Mouse (Mus musculus) heart, embryonic 12.5 days (tissue): Measurements from ENCODE around the gene Hs2st1. TPM values are rescaled to one million over a fixed set of nuclear protein-coding genes. Genes with fewer than 3 reads are reported as not detected.

Experiments
- ATAC-seq: fragments of 200-750 bp; cut with Nextera tagmentation; 2 replicates; pipeline ENCODE4 v1.8.0; 2017; ENCODE audit warnings: moderate TSS enrichment, moderate library complexity; ENCODE audit not compliant: insufficient number of reproducible peaks, low FRiP score
- H3K27ac ChIP-seq: fragments of 300-500 bp; sonication (generic); 2 replicates; pipeline ENCODE4 v1.5.1; 2016; ENCODE audit warnings: mild to moderate bottlenecking, moderate library complexity; ENCODE audit not compliant: poor library complexity, severe bottlenecking
- H3K27me3 ChIP-seq: fragments of 300-500 bp; sonication (generic); replicated peaks from 2 replicates; pipeline ENCODE4 v1.6.1; 2016; ENCODE audit warnings: mild to moderate bottlenecking, moderate library complexity
- H3K36me3 ChIP-seq: fragments of 300-500 bp; sonication (generic); 2 replicates; pipeline ENCODE4 v1.6.1; 2016; ENCODE audit warnings: mild to moderate bottlenecking, moderate library complexity
- H3K4me1 ChIP-seq: fragments of 300-500 bp; sonication (generic); replicated peaks from 2 replicates; pipeline ENCODE4 v1.6.1; 2016; ENCODE audit warnings: mild to moderate bottlenecking
- H3K4me2 ChIP-seq: fragments of 300-500 bp; sonication (generic); 2 replicates; pipeline ENCODE4 v1.6.1; 2016; ENCODE audit warnings: mild to moderate bottlenecking, moderate library complexity
- H3K4me3 ChIP-seq: fragments of 300-500 bp; sonication (generic); 2 replicates; pipeline ENCODE4 v1.5.1; 2016; ENCODE audit warnings: mild to moderate bottlenecking
- H3K9ac ChIP-seq: fragments of 300-500 bp; sonication (generic); 2 replicates; pipeline ENCODE4 v1.6.1; 2016; ENCODE audit warnings: mild to moderate bottlenecking, moderate library complexity
- H3K9me3 ChIP-seq: fragments of 300-500 bp; sonication (generic); replicated peaks from 2 replicates; pipeline ENCODE4 v1.6.1; 2016; ENCODE audit warnings: mild to moderate bottlenecking, moderate library complexity
- WGBS: fragments of 180-500 bp; shearing (Covaris S2); methylation state at CpG from one replicate; pipeline ENCODE4 v1.1.7; 2016; 5-methylcytosine and 5-hydroxymethylcytosine counted together
- polyA plus RNA-seq: library from polyadenylated mRNA; unstranded; fragments of >200 nt; fragmentation: Nextera tagmentation; extraction: Ambion mirVana; gene quantifications from 2 replicates; pipeline ENCODE4 v1.2.1, GENCODE M21; 2016

Gene Hs2st1
- polyA plus RNA-seq, 1 experiment from 2014 or later, result 11.7 TPM

- Histone ChIP-seq H3K4me2 (no peak overlapping the region), H3K4me3 (no peak overlapping the region), H3K36me3 (peaks cover 14% of the 10 kb centered on the region; the same call in 1 of the 2 replicates), H3K4me1 (peaks cover 17% of the 10 kb centered on the region), H3K27ac (no peak overlapping the region), H3K9me3 (no peaks in the 10 kb centered on the region), H3K27me3 (no peaks in the 10 kb centered on the region), H3K9ac (no peak overlapping the region)
- ATAC-seq, result no peak
- WGBS, result 92% methylated on average over 8 of the region's 8 CpGs
Measured at GRCm38 (mm10) chr3:144466108-144466678, 103.8 kb downstream of the Hs2st1 start.

GRCm38 (mm10) chr3:144462679-144463078 is 107.3 kb downstream of the Hs2st1 start:
- peak overlapping the region; percentile 39 for H3K4me2 ChIP-seq
- H3K36me3 ChIP-seq, result peaks cover 16% of the 10 kb centered on the region; the same call in 1 of the 2 replicates
- no peak overlapping the region for H3K27ac ChIP-seq
- no peak for ATAC-seq
- peaks cover 24% of the 10 kb centered on the region for H3K4me1 ChIP-seq
- H3K9me3 ChIP-seq, result no peaks in the 10 kb centered on the region
- WGBS, result 59% methylated on average over 10 of the region's 10 CpGs
- peak overlapping the region; percentile 24; the same call in 1 of the 2 replicates for H3K9ac ChIP-seq
- H3K27me3 ChIP-seq, result no peaks in the 10 kb centered on the region
- no peak overlapping the region for H3K4me3 ChIP-seq

DNA sequence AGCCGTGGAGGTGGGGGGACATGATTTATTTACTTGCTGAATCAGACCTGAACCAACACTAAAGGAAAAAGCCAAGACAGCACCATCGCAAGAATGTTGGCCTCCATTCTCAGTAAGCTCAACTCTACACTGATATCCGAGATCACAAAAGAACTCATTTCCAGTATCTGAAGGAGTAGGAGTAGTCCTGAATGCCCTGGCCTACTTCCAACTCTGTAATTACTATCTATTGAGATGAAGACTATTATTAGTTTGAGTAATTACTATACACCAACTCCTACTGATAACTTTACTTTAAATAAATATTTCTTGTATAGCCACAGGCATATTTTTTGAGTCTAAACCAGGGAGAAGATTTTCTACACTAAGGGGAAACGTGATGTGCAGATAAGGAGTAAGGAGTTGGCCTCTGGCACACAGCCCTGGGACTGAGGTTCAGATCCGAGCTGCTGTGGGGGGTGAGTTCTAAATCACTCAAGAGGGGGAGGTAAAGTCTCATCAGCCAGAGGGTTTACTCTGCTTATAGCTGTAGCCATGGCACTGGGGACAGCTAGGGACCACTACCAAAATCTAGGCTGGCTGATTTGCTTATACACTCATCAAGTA is 109.7 kb downstream of the Hs2st1 start:
- H3K4me3 ChIP-seq, result no peak overlapping the region
- peaks cover 19% of the 10 kb centered on the region; the same call in 1 of the 2 replicates for H3K36me3 ChIP-seq
- no peaks in the 10 kb centered on the region for H3K27me3 ChIP-seq
- ATAC-seq, result no peak
- WGBS, result 53% methylated on average over 5 of the region's 5 CpGs
- H3K27ac ChIP-seq, result no peak overlapping the region
- peaks cover 24% of the 10 kb centered on the region for H3K4me1 ChIP-seq
- H3K4me2 ChIP-seq, result no peak overlapping the region
- H3K9me3 ChIP-seq, result no peaks in the 10 kb centered on the region
- no peak overlapping the region for H3K9ac ChIP-seq

GRCm38 (mm10) chr3:144459285-144459697 is 110.7 kb downstream of the Hs2st1 start:
- ATAC-seq, result no peak
- peaks cover 16% of the 10 kb centered on the region; the same call in 1 of the 2 replicates for H3K36me3 ChIP-seq
- no peak overlapping the region for H3K4me2 ChIP-seq
- H3K27me3 ChIP-seq, result no peaks in the 10 kb centered on the region
- 86% methylated on average over 8 of the region's 8 CpGs for WGBS
- H3K4me1 ChIP-seq, result peaks cover 25% of the 10 kb centered on the region
- H3K4me3 ChIP-seq, result no peak overlapping the region
- no peaks in the 10 kb centered on the region for H3K9me3 ChIP-seq
- H3K9ac ChIP-seq, result no peak overlapping the region
- H3K27ac ChIP-seq, result no peak overlapping the region

- no peak overlapping the region for H3K4me2 ChIP-seq
- H3K4me1 ChIP-seq, result peaks cover 7% of the 10 kb centered on the region
- no peak overlapping the region for H3K9ac ChIP-seq
- no peak overlapping the region for H3K27ac ChIP-seq
- H3K4me3 ChIP-seq, result no peak overlapping the region
- peak; percentile 73 for ATAC-seq
- H3K27me3 ChIP-seq, result no peaks in the 10 kb centered on the region
- 50% methylated on average over 19 of the region's 19 CpGs for WGBS
- no peaks in the 10 kb centered on the region for H3K9me3 ChIP-seq
- peaks cover 16% of the 10 kb centered on the region for H3K36me3 ChIP-seq
Measured at GRCm38 (mm10) chr3:144453701-144454430, 116.1 kb downstream of the Hs2st1 start.

DNA sequence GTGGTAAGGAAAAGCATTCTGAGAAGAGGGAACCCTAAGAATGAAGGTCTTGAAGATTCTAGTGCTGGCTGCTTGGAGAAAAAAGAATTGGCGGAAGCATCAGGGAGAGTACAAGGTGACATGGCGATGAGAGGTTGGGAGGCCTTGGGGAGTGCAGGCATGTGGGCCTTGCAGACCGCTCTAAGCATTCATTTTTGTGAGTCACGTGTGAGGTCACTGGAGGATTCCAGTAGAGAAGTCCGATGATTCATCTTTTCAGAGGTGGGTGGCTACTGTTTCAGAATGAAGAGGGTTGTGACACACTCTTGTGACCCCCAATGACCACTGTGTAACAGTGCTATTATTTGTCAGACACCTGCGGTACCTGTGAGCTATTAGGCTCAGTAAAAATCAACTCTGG is 121.0 kb downstream of the Hs2st1 start:
- Histone ChIP-seq H3K4me1 (peaks cover 12% of the 10 kb centered on the region), H3K27ac (no peak overlapping the region), H3K9ac (no peak overlapping the region), H3K36me3 (peaks cover 22% of the 10 kb centered on the region), H3K4me2 (no peak overlapping the region), H3K27me3 (no peaks in the 10 kb centered on the region), H3K9me3 (no peaks in the 10 kb centered on the region), H3K4me3 (no peak overlapping the region)
- ATAC-seq, result no peak
- WGBS, result 91% methylated on average over 6 of the region's 6 CpGs

- ATAC-seq, result no peak
- no peak overlapping the region for H3K4me2 ChIP-seq
- 81% methylated on average over 9 of the region's 9 CpGs for WGBS
- H3K4me1 ChIP-seq, result peaks cover 9% of the 10 kb centered on the region
- peaks cover 19% of the 10 kb centered on the region for H3K36me3 ChIP-seq
- H3K27me3 ChIP-seq, result no peaks in the 10 kb centered on the region
- no peak overlapping the region for H3K4me3 ChIP-seq
- H3K9ac ChIP-seq, result no peak overlapping the region
- no peaks in the 10 kb centered on the region for H3K9me3 ChIP-seq
- no peak overlapping the region for H3K27ac ChIP-seq
Measured at GRCm38 (mm10) chr3:144447917-144448316, 122.1 kb downstream of the Hs2st1 start.

- 93% methylated on average over 14 of the region's 14 CpGs for WGBS
Measured at GRCm38 (mm10) chr3:144446081-144446634, 123.8 kb downstream of the Hs2st1 start.

DNA sequence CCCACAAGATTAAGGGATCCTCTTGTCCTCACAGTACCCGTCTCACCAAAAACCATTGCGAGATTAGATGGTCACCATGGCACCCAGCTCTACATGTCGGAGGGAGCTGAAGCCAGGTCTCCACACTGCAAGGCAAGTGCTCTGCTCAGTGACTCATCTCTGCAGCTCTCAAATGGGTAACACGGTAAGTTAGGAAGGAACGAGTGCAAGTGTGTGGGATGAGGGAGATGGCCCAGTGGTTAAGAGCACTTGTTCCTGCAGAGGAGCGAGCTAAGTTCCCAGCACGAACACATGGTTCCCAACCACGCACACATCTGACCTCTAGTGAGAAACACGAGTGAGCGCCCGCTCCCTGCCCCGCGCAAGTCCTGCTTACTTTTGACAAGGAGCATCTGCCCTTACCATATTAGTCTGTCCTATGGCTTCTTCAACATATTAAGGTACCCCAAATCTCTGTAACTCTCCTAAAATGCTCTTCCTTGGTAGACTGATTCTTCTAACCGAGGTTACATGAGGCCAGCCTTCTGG is 132.0 kb downstream of the Hs2st1 start:
- Histone ChIP-seq H3K9me3 (no peaks in the 10 kb centered on the region), H3K4me1 (0 out of 2 replicates have a peak, but pooled peaks cover 7% of the 10 kb centered on the region), H3K4me3 (no peak overlapping the region), H3K36me3 (peaks cover 14% of the 10 kb centered on the region), H3K4me2 (no peak overlapping the region), H3K27me3 (no peaks in the 10 kb centered on the region), H3K9ac (no peak overlapping the region), H3K27ac (no peak overlapping the region)
- WGBS, result 83% methylated on average over 14 of the region's 14 CpGs
- ATAC-seq, result no peak

More at GRCm38 (mm10) chr3:144446081-144446634, 123.8 kb downstream of the Hs2st1 start:
- H3K4me1 ChIP-seq, result peaks cover 9% of the 10 kb centered on the region
- no peak for ATAC-seq
- H3K27me3 ChIP-seq, result no peaks in the 10 kb centered on the region
- H3K4me2 ChIP-seq, result no peak overlapping the region
- H3K9me3 ChIP-seq, result no peaks in the 10 kb centered on the region
- H3K4me3 ChIP-seq, result no peak overlapping the region
- H3K36me3 ChIP-seq, result peaks cover 16% of the 10 kb centered on the region
- no peak overlapping the region for H3K27ac ChIP-seq
- no peak overlapping the region for H3K9ac ChIP-seq

DNA sequence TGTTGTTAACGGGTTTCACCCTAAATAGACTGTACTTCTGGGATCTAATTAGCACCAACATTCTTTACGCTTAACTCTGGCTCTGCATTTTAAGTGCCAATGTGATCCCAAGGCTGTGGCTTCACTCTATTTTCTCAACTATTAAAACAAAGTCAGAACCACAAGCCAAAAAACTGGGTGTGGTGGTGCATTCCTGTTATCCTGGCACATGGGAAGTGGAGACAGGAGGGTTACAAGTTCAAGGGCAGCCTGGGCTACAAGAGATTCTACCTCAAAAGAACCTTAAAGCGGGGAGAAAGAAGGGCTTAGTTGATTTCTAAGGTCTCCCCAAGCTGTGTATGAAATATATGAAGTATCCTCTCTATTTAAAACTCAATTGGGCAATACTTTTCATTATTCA is 133.9 kb downstream of the Hs2st1 start:
- WGBS, result 83% methylated on average over 3 of the region's 3 CpGs
- no peak for ATAC-seq

DNA sequence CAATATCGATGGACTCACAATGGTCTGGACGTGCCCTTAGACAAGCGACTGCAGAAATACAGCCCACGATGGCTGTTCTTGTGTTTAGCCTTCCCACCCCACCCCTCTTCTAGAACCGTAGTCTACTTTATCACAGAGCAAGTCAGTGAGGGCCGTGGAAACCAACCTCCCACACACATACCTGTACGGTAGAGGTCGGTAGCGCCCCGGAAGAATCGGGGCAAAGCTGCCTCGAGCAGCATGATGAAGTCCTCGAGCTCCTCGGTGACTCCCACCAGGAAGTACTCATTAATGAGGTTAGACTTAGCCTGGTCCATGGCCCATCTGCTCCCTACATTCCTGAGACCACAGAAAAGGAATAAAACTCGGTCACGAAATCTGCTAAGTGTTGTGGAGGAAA is 134.7 kb downstream of the Hs2st1 start:
- 85% methylated on average over 16 of the region's 16 CpGs for WGBS

More for the DNA sequence above, 133.9 kb downstream of the Hs2st1 start:
- H3K4me3 ChIP-seq, result no peak overlapping the region
- no peak overlapping the region for H3K9ac ChIP-seq
- H3K36me3 ChIP-seq, result peaks cover 14% of the 10 kb centered on the region
- no peaks in the 10 kb centered on the region for H3K27me3 ChIP-seq
- no peak overlapping the region for H3K27ac ChIP-seq
- H3K9me3 ChIP-seq, result no peaks in the 10 kb centered on the region
- H3K4me1 ChIP-seq, result 0 out of 2 replicates have a peak, but pooled peaks cover 7% of the 10 kb centered on the region
- no peak overlapping the region for H3K4me2 ChIP-seq

More for the DNA sequence above, 134.7 kb downstream of the Hs2st1 start:
- H3K4me1 ChIP-seq, result 0 out of 2 replicates have a peak, but pooled peaks cover 7% of the 10 kb centered on the region
- H3K4me3 ChIP-seq, result no peak overlapping the region
- no peak overlapping the region for H3K9ac ChIP-seq
- H3K27ac ChIP-seq, result no peak overlapping the region
- H3K9me3 ChIP-seq, result no peaks in the 10 kb centered on the region
- H3K4me2 ChIP-seq, result no peak overlapping the region
- ATAC-seq, result no peak
- H3K27me3 ChIP-seq, result no peaks in the 10 kb centered on the region
- peaks cover 6% of the 10 kb centered on the region for H3K36me3 ChIP-seq
